Mouse (Mus musculus) liver, adult 2 months (tissue): ENCODE data around the gene Ncmap. TPM values are rescaled to one million over a fixed set of nuclear protein-coding genes. Genes with fewer than 3 reads are reported as not detected.

Experiments
- DNase-seq: peaks from one replicate; pipeline ENCODE4 v3.0.0-alpha.2; 2011; ENCODE audit warnings: low read depth, low spot score; ENCODE audit errors: extremely low read depth
- H3K27ac ChIP-seq: fragments of 200-500 bp; replicated peaks from 2 replicates; pipeline ENCODE4 v1.5.1; 2012; ENCODE audit warnings: low read depth, mild to moderate bottlenecking, control low read depth, inconsistent platforms, low read length; ENCODE audit not compliant: insufficient read depth
- H3K27me3 ChIP-seq: fragments of 200-500 bp; 2 replicates; pipeline ENCODE4 v1.6.1; 2012; ENCODE audit warnings: mild to moderate bottlenecking, moderate library complexity, low read length, inconsistent platforms; ENCODE audit not compliant: control insufficient read depth, insufficient read depth
- H3K36me3 ChIP-seq: fragments of 200-500 bp; 2 replicates; pipeline ENCODE4 v1.6.1; 2012; ENCODE audit warnings: low read length, inconsistent platforms; ENCODE audit not compliant: control insufficient read depth, insufficient read depth
- H3K4me1 ChIP-seq: fragments of 200-500 bp; 2 replicates; pipeline ENCODE4 v1.6.1; 2011; ENCODE audit warnings: low read length; ENCODE audit not compliant: control insufficient read depth, insufficient read depth
- H3K4me3 ChIP-seq: fragments of 200-500 bp; 2 replicates; pipeline ENCODE4 v1.5.1; 2011; ENCODE audit warnings: low read depth, mild to moderate bottlenecking, control low read depth, low read length, moderate library complexity; ENCODE audit not compliant: insufficient read depth
- H3K79me2 ChIP-seq: fragments of 200-500 bp; 2 replicates; pipeline ENCODE4 v1.6.1; 2012; ENCODE audit warnings: inconsistent platforms, mild to moderate bottlenecking, low read length, moderate library complexity; ENCODE audit not compliant: control insufficient read depth, insufficient read depth
- H3K9ac ChIP-seq: fragments of 200-500 bp; 2 replicates; pipeline ENCODE4 v1.6.1; 2012; ENCODE audit warnings: low read depth, mild to moderate bottlenecking, control low read depth, inconsistent platforms, low read length
- CTCF ChIP-seq: fragments of 200-500 bp; IDR thresholded peaks from 2 replicates; pipeline ENCODE4 v1.5.1; 2011; ENCODE audit warnings: low read depth, low read length, control low read depth
- POLR2A ChIP-seq: fragments of 200-500 bp; IDR thresholded peaks from 2 replicates; pipeline ENCODE4 v1.6.1; 2011; ENCODE audit warnings: low read length, control low read depth; ENCODE audit not compliant: insufficient read depth; ENCODE audit errors: extremely low read depth
- WGBS: fragments of 180-500 bp; shearing (Covaris S2); methylation state at CpG from one replicate; pipeline ENCODE4 v1.1.7; 2018; 5-methylcytosine and 5-hydroxymethylcytosine counted together
- polyA plus RNA-seq: library from polyadenylated mRNA; depleted of rRNA; stranded (reverse); fragments of >200 nt; gene quantifications from 2 replicates; pipeline ENCODE4 v1.2.3, GENCODE M21; 2012
- total RNA-seq: library from RNA; depleted of rRNA; stranded (reverse); fragments of >200 nt; gene quantifications from 2 replicates; pipeline ENCODE4 v1.2.3, GENCODE M21; 2014

The Ncmap gene
- total and polyA plus RNA-seq, 2 experiments = 3.6 to 3.7 TPM

DNA sequence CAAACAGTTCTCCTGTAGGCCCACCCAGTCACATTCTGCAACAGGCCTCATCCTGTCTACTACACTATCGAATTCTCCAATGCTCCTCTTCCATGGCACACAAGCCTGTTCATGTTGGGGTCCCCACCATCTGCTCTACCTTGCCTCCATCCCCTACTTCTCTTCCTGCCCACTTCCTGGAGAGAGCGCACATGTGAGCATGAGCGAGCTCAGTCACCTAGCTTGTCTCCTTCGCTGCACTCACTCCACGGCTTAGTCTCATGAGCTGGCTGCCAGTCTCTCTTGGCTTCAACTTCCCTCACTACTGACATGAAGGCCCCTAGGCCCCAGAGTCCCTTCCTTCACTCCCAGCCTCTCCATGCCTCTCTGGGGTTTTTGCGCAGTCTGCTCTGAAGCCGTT is 28.6 kb upstream of the Ncmap start:
- H3K79me2 ChIP-seq = no peaks in the 10 kb centered on the region
- H3K4me3 ChIP-seq = no peak overlapping the region
- no peaks in the 10 kb centered on the region for H3K4me1 ChIP-seq
- no peaks in the 10 kb centered on the region for H3K27me3 ChIP-seq
- DNase-seq = no peak
- no peaks in the 10 kb centered on the region for H3K36me3 ChIP-seq
- TF ChIP-seq CTCF = no peak
- no peak for TF ChIP-seq POLR2A
- no peak overlapping the region for H3K9ac ChIP-seq
- H3K27ac ChIP-seq = no peak overlapping the region
- WGBS = 98% methylated on average over 7 of the region's 7 CpGs

DNA sequence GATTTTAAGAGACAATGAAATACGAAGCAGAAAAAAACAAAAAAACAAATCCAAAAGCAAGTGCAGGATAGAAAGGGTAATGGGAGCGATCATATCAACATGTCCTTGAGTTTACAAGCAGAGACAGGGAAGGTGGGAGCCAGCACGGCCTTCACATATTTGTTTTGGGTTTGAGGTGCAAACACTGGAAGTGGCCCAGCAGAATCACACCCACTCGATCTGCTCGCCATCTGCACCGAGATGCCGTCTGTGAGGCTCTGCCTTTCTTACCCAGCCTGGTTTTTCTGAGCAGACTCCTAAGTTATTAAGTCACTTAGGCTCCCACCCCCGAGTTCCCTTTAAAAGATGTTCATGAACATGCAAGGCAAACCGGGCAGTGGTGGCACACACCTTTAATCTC is 27.6 kb upstream of the Ncmap start:
- no peaks in the 10 kb centered on the region for H3K36me3 ChIP-seq
- no peaks in the 10 kb centered on the region for H3K79me2 ChIP-seq
- no peak overlapping the region for H3K4me3 ChIP-seq
- H3K4me1 ChIP-seq = peaks cover under 1% of the 10 kb centered on the region; the same call in 1 of the 2 replicates
- 63% methylated on average over 9 of the region's 9 CpGs for WGBS
- no peaks in the 10 kb centered on the region for H3K27me3 ChIP-seq
- H3K27ac ChIP-seq = no peak overlapping the region
- DNase-seq = no peak
- H3K9ac ChIP-seq = no peak overlapping the region
- TF ChIP-seq CTCF (no peak), POLR2A (no peak)

DNA sequence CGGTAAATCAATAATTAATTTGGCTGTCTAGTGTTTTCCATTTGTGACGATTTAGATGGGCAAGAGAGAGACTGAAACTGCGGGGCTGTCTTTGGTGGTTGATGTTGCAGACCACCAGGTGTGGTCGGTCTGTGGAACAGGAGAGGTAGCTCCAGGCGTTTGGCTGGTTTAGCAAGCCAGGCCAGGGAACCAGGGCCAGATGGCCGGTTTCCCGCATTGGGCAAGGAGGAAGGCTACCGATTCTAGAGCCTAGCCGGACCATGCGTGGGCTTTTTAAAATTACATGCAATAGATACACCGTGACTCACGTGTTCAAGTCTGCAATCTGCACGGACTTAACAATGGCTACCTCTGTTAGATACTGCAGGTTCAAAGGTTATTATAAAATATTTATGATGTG is 22.9 kb upstream of the Ncmap start:
- 47% methylated on average over 13 of the region's 13 CpGs for WGBS
- DNase-seq = no peak
- Histone ChIP-seq H3K9ac (no peak overlapping the region), H3K27me3 (no peaks in the 10 kb centered on the region), H3K36me3 (no peaks in the 10 kb centered on the region), H3K27ac (no peak overlapping the region), H3K4me1 (peaks cover 2% of the 10 kb centered on the region; the same call in 1 of the 2 replicates), H3K79me2 (no peaks in the 10 kb centered on the region), H3K4me3 (no peak overlapping the region)
- TF ChIP-seq CTCF = no peak

DNA sequence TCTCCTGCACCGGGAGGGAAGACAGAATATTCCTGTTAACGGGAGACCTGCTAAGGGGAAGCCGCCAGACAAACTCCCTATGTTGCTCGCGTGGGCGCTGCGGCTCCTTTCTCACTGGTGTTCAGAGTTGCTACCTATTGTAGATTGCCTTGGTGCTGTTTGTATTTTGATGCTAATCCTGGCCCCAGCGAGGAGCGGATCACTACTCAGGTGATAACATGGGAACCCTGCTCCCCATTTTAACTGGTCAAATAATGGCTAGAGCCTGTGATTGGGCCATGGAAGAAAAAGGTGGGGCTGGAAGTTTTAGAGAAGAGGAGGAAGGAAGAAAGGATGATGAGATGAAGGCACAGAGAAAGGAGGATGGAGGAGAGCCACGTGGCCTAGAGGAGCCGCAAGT is 22.4 kb upstream of the Ncmap start:
- Histone ChIP-seq H3K9ac (no peak overlapping the region), H3K4me1 (peaks cover 2% of the 10 kb centered on the region; the same call in 1 of the 2 replicates), H3K27me3 (no peaks in the 10 kb centered on the region), H3K27ac (no peak overlapping the region), H3K79me2 (no peaks in the 10 kb centered on the region), H3K4me3 (no peak overlapping the region), H3K36me3 (no peaks in the 10 kb centered on the region)
- TF ChIP-seq POLR2A (no peak), CTCF (no peak)
- no peak for DNase-seq
- WGBS = 89% methylated on average over 11 of the region's 11 CpGs

DNA sequence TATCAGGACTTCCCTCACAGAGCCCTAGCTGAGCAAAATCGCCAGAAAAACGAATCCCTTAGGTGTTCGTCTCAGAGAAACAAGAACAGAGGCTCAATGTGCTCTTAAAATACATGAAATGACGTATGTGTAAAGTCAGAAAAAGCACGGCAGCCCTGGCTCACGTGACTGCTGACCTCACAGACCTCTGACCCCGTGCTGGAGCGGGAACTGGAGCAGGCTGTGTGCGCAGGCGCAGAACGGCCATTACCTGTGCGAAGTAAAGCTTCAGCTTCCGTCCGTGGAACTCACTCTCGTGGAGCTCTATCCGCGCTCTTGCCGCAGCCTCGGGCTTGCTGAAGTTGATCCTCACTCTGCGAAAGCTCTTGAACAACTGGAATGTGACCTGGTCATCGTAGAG is 22.0 kb upstream of the Ncmap start:
- no peaks in the 10 kb centered on the region for H3K27me3 ChIP-seq
- 90% methylated on average over 21 of the region's 21 CpGs for WGBS
- no peak overlapping the region for H3K27ac ChIP-seq
- peak; percentile 72 for DNase-seq
- no peaks in the 10 kb centered on the region for H3K36me3 ChIP-seq
- no peaks in the 10 kb centered on the region for H3K79me2 ChIP-seq
- H3K4me3 ChIP-seq = no peak overlapping the region
- H3K9ac ChIP-seq = no peak overlapping the region
- TF ChIP-seq POLR2A (no peak), CTCF (no peak)
- H3K4me1 ChIP-seq = peaks cover 2% of the 10 kb centered on the region; the same call in 1 of the 2 replicates

DNA sequence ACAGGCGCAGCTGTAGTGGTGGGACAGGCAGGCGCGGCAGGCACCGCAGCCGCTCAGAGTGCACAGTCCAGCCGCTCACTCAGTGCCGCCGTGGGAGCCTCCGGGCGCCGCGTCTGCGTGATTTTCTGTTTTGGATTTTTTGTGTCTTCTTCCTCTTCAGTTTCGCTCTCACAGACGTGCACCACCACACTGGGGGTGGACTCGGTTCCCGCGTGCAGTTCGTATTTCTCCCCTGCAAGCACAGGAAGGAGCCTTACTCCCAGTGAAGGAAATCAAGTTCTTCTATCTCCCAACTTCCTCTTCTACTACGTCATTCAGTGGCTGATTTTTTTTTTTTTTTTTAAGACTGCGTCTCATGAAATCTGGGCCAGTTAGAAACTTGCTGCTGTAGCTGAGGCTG is 18.3 kb upstream of the Ncmap start:
- Histone ChIP-seq H3K79me2 (no peaks in the 10 kb centered on the region), H3K4me1 (peaks cover 2% of the 10 kb centered on the region; the same call in 1 of the 2 replicates), H3K36me3 (no peaks in the 10 kb centered on the region), H3K27me3 (no peaks in the 10 kb centered on the region), H3K27ac (no peak overlapping the region; the same call in 1 of the 2 replicates), H3K9ac (peak overlapping the region; percentile 33; the same call in 1 of the 2 replicates), H3K4me3 (peak overlapping the region; percentile 39)
- WGBS = 78% methylated on average over 21 of the region's 21 CpGs
- peak; percentile 24 for DNase-seq
- TF ChIP-seq CTCF = no peak
- TF ChIP-seq POLR2A = no peak
